ENCODE assay signal across 8 mouse cellular contexts in genomic region chr19:32755104-32755791, GRCm38 (mm10). TPM values are rescaled to one million over a fixed set of nuclear protein-coding genes. Genes with fewer than 3 reads are reported as not detected.
DNase-seq lines count a peak whose midpoint lies in the region; ATAC-seq and TF ChIP-seq lines count a peak whose summit lies in the region.

No protein-coding gene starts in this region.

- no peak for ATAC-seq in heart, postnatal 0 days (ENCODE audit: insufficient read depth, low read depth)
- no peak for ATAC-seq in frontal cortex, adult (ENCODE audit: low TSS enrichment)

- no peaks in the 10 kb centered on the region for H3K9me3 ChIP-seq in heart, postnatal 0 days (replicated peaks; ENCODE audit: control insufficient read depth, low read length)
- no peaks in the 10 kb centered on the region for H3K9me3 ChIP-seq in midbrain, embryonic 10.5 days (replicated peaks)

- intact Hi-C loops in left cerebral cortex, adult 2 months (cut with DNase I), result loop anchor here (5.0 kb wide), 1 partner anchor 347 kb away; no protein-coding TSS in a partner anchor
- intact Hi-C loops in left cerebral cortex, postnatal 36 days (cut with DNase I), result loop anchor here (5.0 kb wide), 3 partner anchors 152 to 347 kb away; no protein-coding TSS in a partner anchor

- H3K4me2 ChIP-seq in heart, postnatal 0 days (ENCODE audit: low read depth, low read length), result peak overlapping the region; percentile 99

- H3K4me1 ChIP-seq in heart, postnatal 0 days (ENCODE audit: control insufficient read depth, insufficient read depth), result peaks cover 14% of the 10 kb centered on the region
- peaks cover 31% of the 10 kb centered on the region for H3K4me1 ChIP-seq in midbrain, embryonic 10.5 days

- no peaks in the 10 kb centered on the region for H3K36me3 ChIP-seq in heart, postnatal 0 days (replicated peaks; ENCODE audit: control insufficient read depth, insufficient read depth, low read length)
- no peaks in the 10 kb centered on the region for H3K36me3 ChIP-seq in midbrain, embryonic 10.5 days

- no peak for TF ChIP-seq EP300 in heart, postnatal 0 days (IDR thresholded peaks at IDR 0.05; ENCODE audit: low read depth)

- peak overlapping the region; percentile 99 for H3K27ac ChIP-seq in left cerebral cortex, adult 2 months
- peak overlapping the region; percentile 97 for H3K27ac ChIP-seq in heart, postnatal 0 days (ENCODE audit: low read depth)
- H3K27ac ChIP-seq in midbrain, embryonic 10.5 days (replicated peaks), result peak overlapping the region; percentile 98

- H3K27me3 ChIP-seq in heart, postnatal 0 days (ENCODE audit: control insufficient read depth, insufficient read depth, low read length), result 0 out of 2 replicates have a peak, but pooled peaks cover 5% of the 10 kb centered on the region
- peaks cover 18% of the 10 kb centered on the region for H3K27me3 ChIP-seq in midbrain, embryonic 10.5 days (ENCODE audit: low read depth, poor library complexity, severe bottlenecking)

- H3K9ac ChIP-seq in heart, postnatal 0 days (replicated peaks; ENCODE audit: low read depth, low read length), result peak overlapping the region; percentile 72

- no peak for TF ChIP-seq CTCF in left cerebral cortex, adult 2 months (IDR thresholded peaks at IDR 0.05)
- no peak for TF ChIP-seq CTCF in heart, postnatal 0 days (IDR thresholded peaks at IDR 0.05; ENCODE audit: low read depth)

- WGBS in heart, postnatal 0 days, result 8% methylated on average over 12 of the region's 12 CpGs
- 5% methylated on average over 12 of the region's 12 CpGs for WGBS in midbrain, embryonic 10.5 days

- DNase-seq in left cerebral cortex, adult 2 months (ENCODE audit: extremely low spot score in 1 of 2, low spot score in 2 of 2), result no peak
- no peak for DNase-seq in left cerebral cortex, postnatal 36 days (ENCODE audit: low spot score in 2 of 2)
- DNase-seq in cerebellum, adult 18-20 months, result peak; percentile 19 to 49
- DNase-seq in heart, postnatal 0 days (ENCODE audit: low spot score), result peak; percentile 78
- no peak for DNase-seq in midbrain, embryonic 10.5 days (ENCODE audit: low spot score)
- no peak for DNase-seq in spleen, postnatal 36 days (ENCODE audit: low spot score in 2 of 2)
- DNase-seq in layer of hippocampus, postnatal 36 days, result no peak

- peak overlapping the region; percentile 94 for H3K4me3 ChIP-seq in left cerebral cortex, adult 2 months
- H3K4me3 ChIP-seq in heart, postnatal 0 days (ENCODE audit: low read depth, low read length), result peak overlapping the region; percentile 82
- H3K4me3 ChIP-seq in midbrain, embryonic 10.5 days, result peak overlapping the region; percentile 83

RNA-seq across cellular contexts. Expression of gene Pten, which starts 2.0 kb away (rescaled TPM):
- total RNA-seq in left cerebral cortex, adult 2 months (2021), result 100 to 1,000 TPM; 141 to 154 TPM
- total RNA-seq in left cerebral cortex, postnatal 36 days (2021), result 100 to 1,000 TPM; 146 to 153 TPM
- total RNA-seq in heart, postnatal 0 days (2014; rRNA removed; ENCODE audit: low replicate concordance), result 34.0 and 39.7 TPM in 2 replicates
- polyA plus RNA-seq in heart, postnatal 0 days (2015; fragmentation: Nextera tagmentation; extraction: Ambion mirVana), result 4.4 and 5.0 TPM in 2 replicates
- polyA plus RNA-seq in midbrain, embryonic 10.5 days (2016; fragmentation: Nextera tagmentation; extraction: Ambion mirVana), result 6.8 and 7.6 TPM in 2 replicates
- 100 to 1,000 TPM; 120 to 127 TPM for total RNA-seq in layer of hippocampus, postnatal 36 days (2021)

RNA-seq across cellular contexts. Expression of gene Atad1, which starts 15.7 kb away (rescaled TPM):
- total RNA-seq in left cerebral cortex, adult 2 months (2021), result 10 to 100 TPM; 91.3 to 96.5 TPM
- 10 to 100 TPM; 94.7 to 97.0 TPM for total RNA-seq in left cerebral cortex, postnatal 36 days (2021)
- 107 and 138 TPM in 2 replicates for total RNA-seq in heart, postnatal 0 days (2014; rRNA removed; ENCODE audit: low replicate concordance)
- polyA plus RNA-seq in heart, postnatal 0 days (2015; fragmentation: Nextera tagmentation; extraction: Ambion mirVana), result 55.5 and 61.5 TPM in 2 replicates
- 78.0 and 84.4 TPM in 2 replicates for polyA plus RNA-seq in midbrain, embryonic 10.5 days (2016; fragmentation: Nextera tagmentation; extraction: Ambion mirVana)
- 100 to 1,000 TPM in 1 of 2 experiments, 10 to 100 TPM in 1; 96.8 to 101 TPM for total RNA-seq in layer of hippocampus, postnatal 36 days (2021)

Comparison
In these comparisons a context has a peak if more than half of its experiments do, and no peak if none do; other contexts are left out.
1. DNase-seq: peak in cerebellum, adult 18-20 months (2 of 2) and heart, postnatal 0 days (single experiment); none in left cerebral cortex, adult 2 months (0 of 2), left cerebral cortex, postnatal 36 days (0 of 2), midbrain, embryonic 10.5 days (single experiment), spleen, postnatal 36 days (0 of 2) and layer of hippocampus, postnatal 36 days (0 of 2).
2. Peak in every context shown above with its lines, with median percentiles within 50 percentile points of each other: H3K27ac ChIP-seq and H3K4me3 ChIP-seq.